Mouse (Mus musculus): Measurements from ENCODE around the gene Hilpda.

The Hilpda gene

GRCm38 (mm10) chr6:29272312-29273072, at the start of gene Hilpda:
Gene Hilpda (plus strand): TSS chr6:29272488.
- peak; percentile 89 for DNase-seq

- DNase-seq = no peak
Observed at GRCm38 (mm10) chr6:29229265-29229913, 42.9 kb upstream of the Hilpda start.

- DNase-seq = no peak
Observed at GRCm38 (mm10) chr6:29230386-29230785, 41.9 kb upstream of the Hilpda start.

DNA sequence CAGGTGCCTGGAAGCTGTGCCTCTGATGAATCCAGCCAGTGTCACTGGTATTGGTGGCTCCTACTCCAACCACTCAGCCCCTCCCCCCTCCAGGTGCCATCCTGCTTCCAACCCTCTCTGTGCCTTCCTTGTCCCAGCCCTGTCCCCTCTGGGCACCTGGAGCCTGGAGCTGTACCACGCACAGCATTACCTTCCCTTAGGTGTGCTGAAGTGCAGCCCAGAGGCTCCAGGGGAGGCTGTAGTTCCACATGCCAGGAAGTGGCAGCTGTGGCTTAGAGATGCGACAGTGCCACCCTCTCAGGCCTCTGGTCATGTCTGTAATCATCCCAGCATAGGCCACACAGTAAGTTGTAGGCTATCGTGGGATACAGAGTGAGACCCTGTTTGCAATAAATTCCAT, 40.5 kb upstream of the Hilpda start:
- no peak for DNase-seq

- no peak for DNase-seq
Observed at GRCm38 (mm10) chr6:29232321-29232720, 40.0 kb upstream of the Hilpda start.

DNA sequence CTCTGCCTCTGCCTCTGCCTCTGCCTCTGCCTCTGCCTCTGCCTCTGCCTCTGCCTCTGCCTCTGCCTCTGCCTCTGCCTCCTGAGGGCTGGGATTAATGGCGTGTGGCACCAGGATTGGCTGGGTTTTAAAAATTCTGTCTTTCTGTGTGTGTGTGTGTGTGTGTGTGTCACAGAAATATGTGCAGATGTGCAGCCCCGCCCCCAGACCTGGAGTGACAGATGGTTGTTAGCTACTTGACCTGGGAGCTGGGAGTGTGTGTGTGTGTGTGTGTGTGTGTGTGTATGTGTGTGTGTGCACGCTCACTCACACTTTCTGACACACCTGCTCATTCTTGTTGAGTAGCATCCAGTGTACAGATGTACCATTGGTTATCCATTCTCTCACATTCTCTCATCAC, 38.6 kb upstream of the Hilpda start:
- DNase-seq = no peak

- DNase-seq = no peak
Observed at GRCm38 (mm10) chr6:29234272-29234671, 38.0 kb upstream of the Hilpda start.

DNA sequence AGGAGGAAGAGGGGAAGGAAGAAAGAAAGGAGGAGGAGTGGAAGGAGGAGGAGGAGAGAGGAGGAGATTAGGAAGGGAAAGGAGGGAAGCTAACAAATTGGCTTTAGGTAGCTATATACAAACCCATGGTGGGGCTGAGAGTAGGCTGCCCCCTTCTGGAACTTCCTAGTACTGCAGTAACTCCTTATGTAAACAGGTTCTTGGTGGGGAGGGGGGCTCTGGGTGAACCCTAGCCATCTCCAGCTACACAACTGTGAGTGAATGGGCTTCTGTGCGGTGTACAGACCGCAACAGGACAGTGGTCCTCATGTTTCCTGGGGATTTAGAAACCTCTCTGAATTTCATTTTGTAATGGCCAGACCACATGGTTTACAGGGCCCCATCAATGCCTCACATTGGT, 31.5 kb upstream of the Hilpda start:
- peak; percentile 61 for DNase-seq

DNA sequence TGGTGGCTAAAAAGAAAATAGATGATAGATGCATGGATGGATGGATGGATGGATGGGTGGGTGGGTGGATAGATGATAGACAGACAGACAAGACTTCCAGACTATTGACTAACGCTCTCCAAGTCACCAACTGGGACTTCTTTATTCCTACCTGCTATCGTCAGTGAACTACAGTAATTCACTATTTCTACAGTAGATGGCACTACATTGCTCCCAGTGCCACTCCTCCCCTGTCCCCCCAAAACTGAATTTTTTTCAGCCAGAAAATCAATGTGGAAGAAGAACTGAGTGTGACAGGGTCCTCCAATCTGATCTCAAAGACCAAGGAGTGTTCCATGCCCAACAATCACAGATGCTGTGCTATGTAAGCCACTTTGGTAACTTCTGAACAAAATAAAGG, 30.6 kb upstream of the Hilpda start:
- DNase-seq = no peak

- no peak for DNase-seq
Observed at GRCm38 (mm10) chr6:29242265-29242664, 30.0 kb upstream of the Hilpda start.

DNA sequence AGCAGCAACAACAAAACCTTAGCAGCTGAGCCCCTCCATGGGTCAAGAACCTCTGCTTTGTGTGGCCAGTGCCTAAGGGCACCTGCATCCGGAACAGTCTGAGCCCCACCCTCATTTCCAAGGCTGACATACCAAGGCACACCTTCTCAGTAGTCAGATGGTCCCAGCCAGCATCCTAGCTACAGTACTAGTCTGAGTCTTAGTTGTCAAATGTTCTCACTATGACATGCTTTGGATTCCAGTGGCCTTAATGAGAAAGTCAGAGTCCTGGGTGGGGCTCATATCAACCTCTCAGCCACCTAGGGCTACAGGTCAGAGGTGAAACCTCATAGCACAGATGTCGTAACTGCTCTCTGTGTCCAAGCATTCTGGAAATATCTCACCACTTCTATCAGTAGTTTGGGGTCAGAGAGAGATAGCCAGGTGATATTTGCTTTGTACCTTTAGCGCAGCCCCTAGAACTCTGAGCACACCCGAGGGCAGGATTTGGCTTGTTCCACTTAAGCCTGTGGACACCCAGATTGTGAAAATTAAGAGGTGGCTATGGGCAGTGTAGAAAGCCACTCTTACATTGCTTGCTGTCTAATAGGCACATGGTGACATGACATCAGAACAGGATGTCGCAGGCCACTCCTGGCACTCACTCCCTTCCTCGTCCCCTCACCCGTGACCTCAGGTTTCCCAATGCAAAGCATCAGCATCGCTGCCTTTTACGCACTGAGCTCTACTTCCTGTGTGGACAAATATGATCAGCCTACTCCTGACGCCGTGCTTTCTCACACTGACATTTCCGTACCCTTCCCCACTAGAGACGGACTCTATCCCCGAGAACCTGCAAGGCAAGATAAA, 26.8 kb upstream of the Hilpda start:
- DNase-seq = no peak

GRCm38 (mm10) chr6:29246183-29246582, 26.1 kb upstream of the Hilpda start:
- DNase-seq = no peak

- no peak for DNase-seq
Observed at GRCm38 (mm10) chr6:29246585-29246984, 25.7 kb upstream of the Hilpda start.

DNA sequence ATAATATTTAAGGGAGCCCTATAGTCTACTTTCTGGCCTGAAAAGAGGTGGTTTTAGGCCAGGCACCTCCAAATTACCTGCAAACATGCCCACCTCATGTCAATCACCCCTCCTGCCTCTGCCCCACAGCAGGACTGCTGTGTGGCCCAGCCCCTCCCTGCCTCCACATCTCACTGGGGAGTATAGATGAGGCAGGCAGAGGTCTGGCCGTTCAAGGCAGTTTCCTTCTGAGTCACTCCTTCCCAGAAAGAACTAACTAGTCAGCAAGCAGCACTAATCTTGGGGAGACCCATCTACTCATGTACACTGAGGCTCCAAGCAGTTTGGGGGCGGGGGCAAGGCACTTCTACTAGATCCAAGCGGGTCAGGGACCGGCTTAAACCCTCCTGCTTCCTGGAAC, 25.2 kb upstream of the Hilpda start:
- DNase-seq = no peak

DNA sequence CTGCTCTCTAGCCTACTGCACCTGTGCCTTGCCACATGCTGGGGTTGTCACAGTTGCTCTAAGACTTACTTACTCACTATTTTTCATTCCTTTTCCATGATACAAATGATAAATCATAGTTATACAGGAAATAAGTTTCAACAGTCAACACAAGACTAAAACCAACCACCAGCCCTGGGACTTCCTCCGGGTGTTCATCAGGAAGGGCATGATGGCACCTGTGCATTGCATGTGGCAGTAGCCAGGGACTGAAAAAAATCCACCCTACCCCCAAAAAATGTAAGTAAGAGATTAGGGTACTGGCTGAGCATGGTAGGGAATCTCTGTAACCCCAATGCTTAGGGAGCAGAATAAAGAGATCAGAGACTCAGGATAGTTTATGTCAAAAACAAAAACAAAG, 12.9 kb upstream of the Hilpda start:
- DNase-seq = no peak

DNA sequence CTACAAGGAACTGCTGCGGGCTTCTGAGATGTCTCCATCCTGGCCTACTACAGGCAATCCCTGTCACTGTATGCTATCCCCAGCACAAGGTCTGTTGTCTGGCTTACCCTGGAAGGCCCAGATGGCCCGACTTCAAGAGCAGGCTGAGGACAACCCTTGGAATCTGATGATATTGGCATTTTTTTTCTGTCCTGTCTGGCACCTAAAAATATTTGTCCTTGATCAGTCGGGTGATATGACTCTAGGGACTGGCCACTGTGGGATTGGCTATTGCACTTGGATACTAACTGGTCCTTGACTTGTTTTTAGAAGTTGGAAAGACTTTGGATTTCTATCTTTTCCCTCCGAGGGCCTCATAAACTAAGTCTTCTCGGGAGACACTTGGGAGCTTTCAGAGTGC, 10.5 kb upstream of the Hilpda start:
- no peak for DNase-seq

GRCm38 (mm10) chr6:29263650-29264455, 8.4 kb upstream of the Hilpda start:
- peak; percentile 22 for DNase-seq

DNA sequence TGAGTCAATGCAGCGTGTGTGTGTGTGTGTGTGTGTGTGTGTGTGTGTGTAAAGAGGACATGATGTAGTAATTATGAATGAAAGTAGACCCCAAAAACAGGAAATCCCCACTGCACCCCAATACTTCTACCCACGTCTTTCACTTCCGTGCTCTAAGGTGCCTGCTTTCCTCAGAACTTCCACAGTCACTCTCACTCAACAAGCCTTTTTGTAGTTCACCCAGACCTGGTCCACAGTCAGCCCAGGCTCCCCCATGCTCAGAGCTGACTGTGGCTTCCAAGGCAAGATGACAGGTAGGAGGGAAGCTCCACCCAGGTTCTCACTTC, 7.9 kb upstream of the Hilpda start:
- no peak for DNase-seq

DNA sequence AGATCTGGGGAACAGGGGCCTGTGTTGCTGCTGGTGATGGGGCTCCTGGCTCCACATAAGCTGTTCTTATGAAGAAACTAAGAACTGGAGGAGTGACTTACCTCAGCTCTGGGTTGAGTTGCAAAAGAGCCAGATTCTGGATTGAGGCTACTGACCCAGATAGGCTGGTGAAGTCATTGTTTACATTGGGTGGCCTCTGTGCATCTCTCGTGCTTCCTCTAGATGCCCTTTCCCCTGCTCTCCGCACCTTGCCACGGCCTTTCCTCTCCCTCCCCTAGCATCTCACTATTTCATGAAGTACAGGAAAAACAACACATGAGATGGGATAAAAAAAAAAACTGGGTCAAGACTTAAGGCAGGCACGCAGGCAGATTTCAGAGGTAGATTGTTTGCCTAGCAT, 5.4 kb upstream of the Hilpda start:
- DNase-seq = no peak

- no peak for DNase-seq
Observed at GRCm38 (mm10) chr6:29269006-29269668, 3.2 kb upstream of the Hilpda start.

DNA sequence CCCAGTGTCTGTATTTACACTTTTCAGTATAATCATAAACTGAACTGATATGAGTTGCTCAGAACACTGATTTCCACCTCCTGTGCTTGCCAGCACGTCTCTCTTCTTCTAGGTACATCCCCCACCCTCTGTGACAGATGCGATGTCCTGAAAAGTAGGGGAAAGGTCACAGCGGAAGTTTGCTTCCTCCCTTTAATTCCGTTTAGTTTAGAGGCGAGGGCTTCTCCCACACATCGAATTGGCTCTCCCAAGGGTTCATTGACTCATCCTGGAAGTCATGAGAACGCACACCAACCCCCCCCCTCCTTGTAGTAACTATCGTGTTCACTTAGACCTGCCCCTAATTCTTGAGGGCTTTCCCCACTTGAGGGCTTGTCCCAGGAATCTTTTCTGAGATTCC, 1.3 kb upstream of the Hilpda start:
- DNase-seq = peak; percentile 15

GRCm38 (mm10) chr6:29276746-29277145, 4.5 kb downstream of the Hilpda start:
- no peak for DNase-seq

Measured in cerebellum, adult 9-10 months (tissue).